Mouse (Mus musculus): ENCODE measurements around the gene Arrdc2. TPM values are rescaled to one million over a fixed set of nuclear protein-coding genes. Genes with fewer than 3 reads are reported as not detected.

Gene Arrdc2
- polyA plus RNA-seq, 1 experiment from 2014 or later: 7.1 TPM

GRCm38 (mm10) chr8:70857516-70857915 lies 18.0 kb upstream of the Arrdc2 start:
- H3K4me3 ChIP-seq (replicated peaks; ENCODE audit: low read depth, low read length): no peak overlapping the region
- H3K9me3 ChIP-seq (ENCODE audit: control insufficient read depth, low read length): no peaks in the 10 kb centered on the region

GRCm38 (mm10) chr8:70856541-70857197 lies 17.1 kb upstream of the Arrdc2 start:
- ATAC-seq (ENCODE audit: low FRiP score, low TSS enrichment): peak; percentile 79
- WGBS: 8% methylated on average over 33 of the region's 33 CpGs
- peak overlapping the region; percentile 59 for H3K9ac ChIP-seq (replicated peaks; ENCODE audit: low read length)
- H3K27me3 ChIP-seq (ENCODE audit: control insufficient read depth, insufficient read depth, low read length): no peaks in the 10 kb centered on the region
- peaks cover 25% of the 10 kb centered on the region for H3K4me1 ChIP-seq (ENCODE audit: control insufficient read depth, insufficient read depth, low read length)
- peak overlapping the region; percentile 43 for H3K4me3 ChIP-seq (replicated peaks; ENCODE audit: low read depth, low read length)
- DNase-seq: peak; percentile 83
- no peak overlapping the region for H3K27ac ChIP-seq (replicated peaks; ENCODE audit: low read depth, low read length)
- peaks cover 9% of the 10 kb centered on the region; the same call in 1 of the 2 replicates for H3K36me3 ChIP-seq (ENCODE audit: control insufficient read depth, insufficient read depth, low read length)
- H3K9me3 ChIP-seq (ENCODE audit: control insufficient read depth, low read length): no peaks in the 10 kb centered on the region
- H3K4me2 ChIP-seq (ENCODE audit: low read length): peak overlapping the region; percentile 79

More at GRCm38 (mm10) chr8:70857516-70857915, 18.0 kb upstream of the Arrdc2 start:
- H3K27ac ChIP-seq (replicated peaks; ENCODE audit: low read depth, low read length): peak overlapping the region; percentile 55; the same call in 1 of the 2 replicates
- H3K4me2 ChIP-seq (ENCODE audit: low read length): no peak overlapping the region
- ATAC-seq (ENCODE audit: low FRiP score, low TSS enrichment) (0 out of 2 replicates have a peak, but pooled peaks have one; percentile 19), DNase-seq (peak; percentile 65)
- H3K9ac ChIP-seq (replicated peaks; ENCODE audit: low read length): 0 out of 2 replicates have a peak overlapping the region, but pooled peaks have one; percentile 23
- peaks cover 9% of the 10 kb centered on the region; the same call in 1 of the 2 replicates for H3K36me3 ChIP-seq (ENCODE audit: control insufficient read depth, insufficient read depth, low read length)
- 7% methylated on average over 4 of the region's 4 CpGs for WGBS
- H3K27me3 ChIP-seq (ENCODE audit: control insufficient read depth, insufficient read depth, low read length): no peaks in the 10 kb centered on the region
- H3K4me1 ChIP-seq (ENCODE audit: control insufficient read depth, insufficient read depth, low read length): peaks cover 33% of the 10 kb centered on the region

- peak overlapping the region; percentile 79 for H3K4me2 ChIP-seq (ENCODE audit: low read length)
- H3K9ac ChIP-seq (replicated peaks; ENCODE audit: low read length): no peak overlapping the region
- WGBS: 72% methylated on average over 5 of the region's 5 CpGs
- H3K4me1 ChIP-seq (ENCODE audit: control insufficient read depth, insufficient read depth, low read length): peaks cover 23% of the 10 kb centered on the region
- H3K4me3 ChIP-seq (replicated peaks; ENCODE audit: low read depth, low read length): no peak overlapping the region
- no peak for ATAC-seq (ENCODE audit: low FRiP score, low TSS enrichment)
- no peak for DNase-seq
- no peaks in the 10 kb centered on the region for H3K9me3 ChIP-seq (ENCODE audit: control insufficient read depth, low read length)
- H3K36me3 ChIP-seq (ENCODE audit: control insufficient read depth, insufficient read depth, low read length): peaks cover 9% of the 10 kb centered on the region; the same call in 1 of the 2 replicates
- H3K27ac ChIP-seq (replicated peaks; ENCODE audit: low read depth, low read length): no peak overlapping the region
- H3K27me3 ChIP-seq (ENCODE audit: control insufficient read depth, insufficient read depth, low read length): no peaks in the 10 kb centered on the region
These were observed 16.5 kb upstream of the Arrdc2 start for GRCm38 (mm10) chr8:70856028-70856427.

GRCm38 (mm10) chr8:70853863-70854262 lies 14.3 kb upstream of the Arrdc2 start:
- DNase-seq: no peak
- Histone ChIP-seq H3K4me3 (replicated peaks; ENCODE audit: low read depth, low read length) (no peak overlapping the region), H3K4me1 (ENCODE audit: control insufficient read depth, insufficient read depth, low read length) (peaks cover 23% of the 10 kb centered on the region), H3K9ac (replicated peaks; ENCODE audit: low read length) (no peak overlapping the region), H3K27ac (replicated peaks; ENCODE audit: low read depth, low read length) (no peak overlapping the region), H3K36me3 (ENCODE audit: control insufficient read depth, insufficient read depth, low read length) (peaks cover 12% of the 10 kb centered on the region), H3K4me2 (ENCODE audit: low read length) (no peak overlapping the region), H3K9me3 (ENCODE audit: control insufficient read depth, low read length) (no peaks in the 10 kb centered on the region), H3K27me3 (ENCODE audit: control insufficient read depth, insufficient read depth, low read length) (no peaks in the 10 kb centered on the region)
- 89% methylated on average over 2 of the region's 2 CpGs for WGBS
- ATAC-seq (ENCODE audit: low FRiP score, low TSS enrichment): no peak

GRCm38 (mm10) chr8:70852595-70853231 lies 13.2 kb upstream of the Arrdc2 start:
- H3K9ac ChIP-seq (replicated peaks; ENCODE audit: low read length): no peak overlapping the region
- DNase-seq (no peak), ATAC-seq (ENCODE audit: low FRiP score, low TSS enrichment) (no peak)
- whole genome bisulfite sequencing: 92% methylated on average over 41 of the region's 41 CpGs
- H3K4me3 ChIP-seq (replicated peaks; ENCODE audit: low read depth, low read length): no peak overlapping the region
- H3K27me3 ChIP-seq (ENCODE audit: control insufficient read depth, insufficient read depth, low read length): no peaks in the 10 kb centered on the region
- no peaks in the 10 kb centered on the region for H3K9me3 ChIP-seq (ENCODE audit: control insufficient read depth, low read length)
- peaks cover 13% of the 10 kb centered on the region for H3K4me1 ChIP-seq (ENCODE audit: control insufficient read depth, insufficient read depth, low read length)
- no peak overlapping the region for H3K4me2 ChIP-seq (ENCODE audit: low read length)
- H3K27ac ChIP-seq (replicated peaks; ENCODE audit: low read depth, low read length): no peak overlapping the region
- H3K36me3 ChIP-seq (ENCODE audit: control insufficient read depth, insufficient read depth, low read length): peaks cover 18% of the 10 kb centered on the region

DNA sequence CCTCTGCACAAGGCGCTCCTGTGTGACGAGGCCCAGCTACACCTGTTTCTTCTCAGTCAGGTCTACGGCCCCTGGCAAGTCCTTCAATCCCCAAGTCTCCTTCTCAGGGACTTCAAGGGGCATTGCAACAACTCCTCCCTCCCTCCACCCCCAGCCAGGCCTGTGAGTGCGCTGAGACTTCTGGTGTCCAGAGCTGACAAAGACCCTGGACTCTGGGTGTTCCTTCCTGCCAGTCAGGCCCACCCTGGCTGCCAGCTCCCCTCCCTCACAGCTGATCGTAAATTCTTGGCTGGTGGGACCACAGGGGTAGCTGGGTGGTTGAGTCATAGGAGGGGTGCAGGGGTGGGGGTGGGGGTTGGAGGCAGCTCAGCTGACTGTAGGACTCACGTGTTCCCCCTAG lies 12.3 kb upstream of the Arrdc2 start:
- Histone ChIP-seq H3K4me1 (ENCODE audit: control insufficient read depth, insufficient read depth, low read length) (peaks cover 7% of the 10 kb centered on the region), H3K27ac (replicated peaks; ENCODE audit: low read depth, low read length) (no peak overlapping the region), H3K4me3 (replicated peaks; ENCODE audit: low read depth, low read length) (no peak overlapping the region), H3K9me3 (ENCODE audit: control insufficient read depth, low read length) (no peaks in the 10 kb centered on the region), H3K4me2 (ENCODE audit: low read length) (no peak overlapping the region), H3K36me3 (ENCODE audit: control insufficient read depth, insufficient read depth, low read length) (peaks cover 18% of the 10 kb centered on the region), H3K9ac (replicated peaks; ENCODE audit: low read length) (no peak overlapping the region), H3K27me3 (ENCODE audit: control insufficient read depth, insufficient read depth, low read length) (no peaks in the 10 kb centered on the region)
- 64% methylated on average over 6 of the region's 6 CpGs for WGBS
- DNase-seq: no peak
- no peak for ATAC-seq (ENCODE audit: low FRiP score, low TSS enrichment)

DNA sequence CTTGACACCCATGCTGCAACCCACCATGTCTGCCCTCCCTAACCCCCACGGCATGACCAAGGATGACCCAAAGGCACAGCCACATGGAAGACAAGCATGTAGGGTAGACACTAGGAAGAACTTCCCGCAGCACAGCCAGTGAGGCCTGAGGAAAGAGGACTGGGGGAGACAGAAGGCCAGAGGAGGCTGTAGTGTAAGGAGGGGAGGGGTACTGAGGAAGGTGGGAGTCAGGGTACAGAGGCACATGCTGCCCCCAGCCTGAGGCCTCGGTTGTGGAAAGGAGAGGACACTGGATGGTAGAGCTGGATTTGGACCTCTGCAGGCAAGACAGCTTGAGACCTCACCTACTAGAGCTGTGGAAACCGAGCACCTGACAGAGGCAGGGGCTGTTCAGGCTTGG lies 11.4 kb upstream of the Arrdc2 start:
- no peak for ATAC-seq (ENCODE audit: low FRiP score, low TSS enrichment)
- Histone ChIP-seq H3K4me3 (replicated peaks; ENCODE audit: low read depth, low read length) (no peak overlapping the region), H3K9ac (replicated peaks; ENCODE audit: low read length) (no peak overlapping the region), H3K27ac (replicated peaks; ENCODE audit: low read depth, low read length) (no peak overlapping the region), H3K36me3 (ENCODE audit: control insufficient read depth, insufficient read depth, low read length) (peaks cover 25% of the 10 kb centered on the region), H3K9me3 (ENCODE audit: control insufficient read depth, low read length) (no peaks in the 10 kb centered on the region), H3K27me3 (ENCODE audit: control insufficient read depth, insufficient read depth, low read length) (no peaks in the 10 kb centered on the region), H3K4me2 (ENCODE audit: low read length) (no peak overlapping the region), H3K4me1 (ENCODE audit: control insufficient read depth, insufficient read depth, low read length) (no peaks in the 10 kb centered on the region)
- DNase-seq: no peak
- 86% methylated on average over 4 of the region's 4 CpGs for whole genome bisulfite sequencing

DNA sequence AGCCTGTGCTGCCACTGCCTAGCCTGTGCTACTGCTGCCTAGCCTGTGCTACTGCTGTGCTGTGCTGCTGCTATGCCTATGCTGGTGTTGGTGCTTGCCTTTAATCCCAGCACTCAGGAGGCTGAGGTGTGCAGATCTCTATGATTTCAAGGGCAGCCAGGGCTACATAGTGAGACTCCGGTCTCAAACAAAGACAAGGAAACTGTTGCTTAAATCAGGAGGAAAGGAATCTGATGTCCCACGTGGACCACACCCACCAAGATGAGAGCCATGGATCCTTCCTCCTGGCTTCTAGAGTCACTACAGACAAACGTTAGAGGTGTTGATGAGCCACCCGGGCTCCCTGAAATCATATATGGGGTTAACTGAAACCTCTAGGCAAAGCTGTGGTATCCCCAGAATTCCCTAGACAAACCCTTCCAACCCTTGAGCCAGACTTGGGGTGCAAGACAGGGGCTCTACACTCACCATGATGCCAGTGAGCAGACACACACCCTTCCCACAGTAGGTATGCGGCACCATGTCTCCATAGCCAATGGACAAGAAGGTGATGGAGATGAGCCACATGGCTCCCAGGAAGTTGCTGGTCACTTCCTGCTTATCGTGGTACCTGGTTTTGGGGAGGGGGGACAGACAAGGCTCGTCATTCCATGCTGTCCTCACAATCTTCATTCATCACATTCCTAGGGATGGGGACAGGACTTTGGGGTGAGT lies 10.8 kb upstream of the Arrdc2 start:
- H3K27me3 ChIP-seq (ENCODE audit: control insufficient read depth, insufficient read depth, low read length): no peaks in the 10 kb centered on the region
- H3K27ac ChIP-seq (replicated peaks; ENCODE audit: low read depth, low read length): no peak overlapping the region
- WGBS: 84% methylated on average over 7 of the region's 7 CpGs
- H3K4me1 ChIP-seq (ENCODE audit: control insufficient read depth, insufficient read depth, low read length): no peaks in the 10 kb centered on the region
- H3K4me3 ChIP-seq (replicated peaks; ENCODE audit: low read depth, low read length): no peak overlapping the region
- DNase-seq: no peak
- no peaks in the 10 kb centered on the region for H3K9me3 ChIP-seq (ENCODE audit: control insufficient read depth, low read length)
- peaks cover 25% of the 10 kb centered on the region for H3K36me3 ChIP-seq (ENCODE audit: control insufficient read depth, insufficient read depth, low read length)
- H3K4me2 ChIP-seq (ENCODE audit: low read length): no peak overlapping the region
- ATAC-seq (ENCODE audit: low FRiP score, low TSS enrichment): no peak
- no peak overlapping the region for H3K9ac ChIP-seq (replicated peaks; ENCODE audit: low read length)
